Mouse (Mus musculus): ENCODE results near the gene Npr2. TPM values are rescaled to one million over a fixed set of nuclear protein-coding genes. Genes with fewer than 3 reads are reported as not detected.

Npr2 gene
- 7.9 and 8.1 TPM in 2 replicates for polyA plus RNA-seq (2014; fragmentation: Nextera tagmentation; extraction: Ambion mirVana)

DNA sequence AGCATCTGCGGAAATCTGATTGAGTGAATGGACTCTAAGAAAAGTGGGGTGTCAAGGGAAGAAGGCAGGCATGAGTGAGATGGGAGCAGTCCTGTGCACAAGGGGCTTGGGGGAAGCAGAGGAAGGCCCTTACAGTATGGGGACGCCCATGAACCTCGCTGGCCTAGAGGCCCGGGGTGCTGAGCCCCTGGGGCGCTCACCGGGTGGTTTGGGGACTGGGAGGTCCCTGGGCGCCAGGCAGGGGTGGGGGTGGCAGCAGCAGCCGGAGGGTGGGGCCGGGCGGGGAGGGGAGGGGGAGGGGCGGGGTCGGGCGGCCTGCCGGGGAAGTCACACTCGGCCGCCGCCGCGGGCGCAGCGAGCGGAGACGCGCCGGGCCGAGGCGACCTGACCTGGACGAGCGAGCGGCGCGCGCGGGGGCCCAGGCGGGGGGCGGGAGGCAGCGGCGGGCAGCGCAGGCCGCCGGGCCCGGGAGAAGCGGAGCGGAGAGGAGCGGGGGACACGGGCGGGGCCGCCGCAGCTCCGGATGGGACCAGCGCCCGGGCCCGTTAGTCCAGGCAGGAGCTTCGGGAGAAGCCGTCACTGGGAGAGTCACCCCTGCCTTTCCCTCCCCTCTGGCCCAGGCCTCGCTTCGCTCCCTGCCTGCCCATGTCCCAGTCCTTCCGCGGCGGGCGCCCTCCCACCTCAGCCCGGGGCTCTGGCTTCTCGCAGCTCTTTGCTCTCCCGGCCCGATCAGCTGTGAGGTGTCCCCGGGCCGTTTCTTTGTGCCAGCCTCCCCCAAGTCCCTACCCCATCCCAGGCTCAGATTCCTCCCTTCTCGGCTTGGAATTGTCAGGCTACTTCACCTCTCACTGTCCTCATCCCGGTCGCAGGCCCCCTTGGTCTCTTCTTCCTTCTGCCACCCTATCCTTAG lies at the start of gene Npr2:
Gene Npr2, plus strand, starts transcription at position 890 of the 910 bp plus-strand sequence.
- Histone ChIP-seq H3K27me3 (ENCODE audit: control insufficient read depth, insufficient read depth, low read length) (peaks cover 5% of the 10 kb centered on the region; the same call in 1 of the 2 replicates), H3K4me3 (ENCODE audit: low read depth, low read length) (peak within 1 kb of the TSS; percentile 53), H3K9me3 (ENCODE audit: control insufficient read depth, low read length) (no peaks in the 10 kb centered on the region), H3K4me2 (ENCODE audit: low read depth, severe bottlenecking) (peak within 1 kb of the TSS; percentile 90), H3K4me1 (ENCODE audit: control insufficient read depth, insufficient read depth, low read length) (peaks cover 12% of the 10 kb centered on the region), H3K27ac (replicated peaks; ENCODE audit: low read depth, low read length) (no peak within 1 kb of the TSS), H3K36me3 (ENCODE audit: control insufficient read depth, insufficient read depth, low read length) (no peaks in the 10 kb centered on the region), H3K9ac (ENCODE audit: low read length) (peak within 1 kb of the TSS; percentile 89)
- DNase-seq (ENCODE audit: low spot score) (peak; percentile 68), ATAC-seq (ENCODE audit: insufficient number of reproducible peaks, low FRiP score, low TSS enrichment, low read depth) (0 out of 2 replicates have a peak, but pooled peaks have one; percentile 40)
- under 1% methylated on average over 37 of the region's 70 CpGs for WGBS

- Histone ChIP-seq H3K4me3 (ENCODE audit: low read depth, low read length) (no peak overlapping the region), H3K9me3 (ENCODE audit: control insufficient read depth, low read length) (no peaks in the 10 kb centered on the region), H3K27ac (replicated peaks; ENCODE audit: low read depth, low read length) (no peak overlapping the region), H3K4me1 (ENCODE audit: control insufficient read depth, insufficient read depth, low read length) (peaks cover 15% of the 10 kb centered on the region), H3K36me3 (ENCODE audit: control insufficient read depth, insufficient read depth, low read length) (peaks cover 18% of the 10 kb centered on the region), H3K4me2 (ENCODE audit: low read depth, severe bottlenecking) (no peak overlapping the region), H3K9ac (ENCODE audit: low read length) (no peak overlapping the region), H3K27me3 (ENCODE audit: control insufficient read depth, insufficient read depth, low read length) (no peaks in the 10 kb centered on the region)
- DNase-seq (ENCODE audit: low spot score) (no peak), ATAC-seq (ENCODE audit: insufficient number of reproducible peaks, low FRiP score, low TSS enrichment, low read depth) (no peak)
- WGBS = 92% methylated on average over 5 of the region's 5 CpGs
Observed at GRCm38 (mm10) chr4:43582241-43582640, 49.5 kb upstream of the Npr2 start.

DNA sequence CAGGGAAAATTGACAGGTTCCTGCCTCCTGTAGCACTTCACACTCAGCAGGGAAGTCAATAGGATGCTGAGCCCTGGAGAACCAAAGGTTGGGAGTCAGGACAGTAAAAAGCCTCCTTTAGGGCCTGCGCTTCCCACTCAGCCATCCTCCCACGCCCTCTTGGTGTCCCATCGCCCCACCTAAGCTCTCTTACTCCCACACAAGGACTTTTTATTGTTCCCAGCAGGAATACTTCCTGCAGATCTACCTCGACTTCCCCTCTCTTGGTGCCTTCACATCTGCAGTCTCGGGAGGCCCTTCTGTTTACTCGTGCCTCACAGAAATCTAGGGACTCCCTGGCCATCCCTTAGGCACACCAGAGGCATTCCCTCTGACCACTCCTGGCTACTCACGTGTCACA lies 48.3 kb upstream of the Npr2 start:
- ATAC-seq (ENCODE audit: insufficient number of reproducible peaks, low FRiP score, low TSS enrichment, low read depth) = no peak
- Histone ChIP-seq H3K9ac (ENCODE audit: low read length) (no peak overlapping the region), H3K27me3 (ENCODE audit: control insufficient read depth, insufficient read depth, low read length) (no peaks in the 10 kb centered on the region)

GRCm38 (mm10) chr4:43584444-43585416 lies 47.0 kb upstream of the Npr2 start, which contains the start of gene Msmp:
TSS of gene Msmp (minus strand) at chr4:43584494.
- peaks cover 10% of the 10 kb centered on the region; the same call in 1 of the 2 replicates for H3K4me1 ChIP-seq (ENCODE audit: control insufficient read depth, insufficient read depth, low read length)
- no peak within 1 kb of the TSS for H3K27ac ChIP-seq (replicated peaks; ENCODE audit: low read depth, low read length)
- WGBS = 66% methylated on average over 12 of the region's 12 CpGs
- no peaks in the 10 kb centered on the region for H3K9me3 ChIP-seq (ENCODE audit: control insufficient read depth, low read length)
- H3K36me3 ChIP-seq (ENCODE audit: control insufficient read depth, insufficient read depth, low read length) = peaks cover 18% of the 10 kb centered on the region
- DNase-seq (ENCODE audit: low spot score) (no peak), ATAC-seq (ENCODE audit: insufficient number of reproducible peaks, low FRiP score, low TSS enrichment, low read depth) (no peak)
- 0 out of 2 replicates have a peak within 1 kb of the TSS, but pooled peaks have one; percentile 12 for H3K9ac ChIP-seq (ENCODE audit: low read length)
- H3K27me3 ChIP-seq (ENCODE audit: control insufficient read depth, insufficient read depth, low read length) = no peaks in the 10 kb centered on the region
- no peak within 1 kb of the TSS for H3K4me2 ChIP-seq (ENCODE audit: low read depth, severe bottlenecking)
- H3K4me3 ChIP-seq (ENCODE audit: low read depth, low read length) = no peak within 1 kb of the TSS

More for the DNA sequence above, 48.3 kb upstream of the Npr2 start:
- peaks cover 14% of the 10 kb centered on the region; the same call in 1 of the 2 replicates for H3K4me1 ChIP-seq (ENCODE audit: control insufficient read depth, insufficient read depth, low read length)
- H3K4me2 ChIP-seq (ENCODE audit: low read depth, severe bottlenecking) = no peak overlapping the region
- no peaks in the 10 kb centered on the region for H3K9me3 ChIP-seq (ENCODE audit: control insufficient read depth, low read length)
- H3K36me3 ChIP-seq (ENCODE audit: control insufficient read depth, insufficient read depth, low read length) = peaks cover 18% of the 10 kb centered on the region
- no peak overlapping the region for H3K27ac ChIP-seq (replicated peaks; ENCODE audit: low read depth, low read length)
- no peak for DNase-seq (ENCODE audit: low spot score)
- H3K4me3 ChIP-seq (ENCODE audit: low read depth, low read length) = no peak overlapping the region
- WGBS = 72% methylated on average over 7 of the region's 7 CpGs

- Histone ChIP-seq H3K27ac (replicated peaks; ENCODE audit: low read depth, low read length) (no peak overlapping the region), H3K4me2 (ENCODE audit: low read depth, severe bottlenecking) (no peak overlapping the region), H3K9ac (ENCODE audit: low read length) (no peak overlapping the region), H3K36me3 (ENCODE audit: control insufficient read depth, insufficient read depth, low read length) (peaks cover 16% of the 10 kb centered on the region), H3K27me3 (ENCODE audit: control insufficient read depth, insufficient read depth, low read length) (no peaks in the 10 kb centered on the region), H3K9me3 (ENCODE audit: control insufficient read depth, low read length) (no peaks in the 10 kb centered on the region), H3K4me1 (ENCODE audit: control insufficient read depth, insufficient read depth, low read length) (0 out of 2 replicates have a peak, but pooled peaks cover 6% of the 10 kb centered on the region), H3K4me3 (ENCODE audit: low read depth, low read length) (no peak overlapping the region)
- ATAC-seq (ENCODE audit: insufficient number of reproducible peaks, low FRiP score, low TSS enrichment, low read depth) (no peak), DNase-seq (ENCODE audit: low spot score) (no peak)
- WGBS = 63% methylated on average over 10 of the region's 10 CpGs
Observed at GRCm38 (mm10) chr4:43585682-43586081, 46.1 kb upstream of the Npr2 start.

DNA sequence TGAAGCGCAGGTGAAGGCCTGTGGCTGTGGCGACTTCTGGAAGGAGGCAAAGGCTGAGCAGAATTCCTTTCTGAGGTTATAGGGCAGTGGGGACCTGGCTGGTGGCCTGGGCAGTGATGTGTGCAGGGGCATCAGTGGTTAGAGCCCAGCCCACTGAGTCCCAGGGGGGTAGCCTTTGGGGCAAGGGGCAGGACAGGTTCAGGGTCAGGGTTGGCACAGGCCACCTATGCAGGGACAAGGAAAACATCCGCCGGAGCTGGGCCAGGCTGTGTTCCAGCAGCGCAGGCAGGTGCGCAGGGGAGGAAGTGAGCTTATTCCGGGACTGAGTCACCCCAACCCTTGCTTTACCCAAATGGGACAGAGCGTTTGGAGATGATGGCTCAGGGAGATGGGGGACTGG lies 45.3 kb upstream of the Npr2 start:
- Histone ChIP-seq H3K36me3 (ENCODE audit: control insufficient read depth, insufficient read depth, low read length) (peaks cover 13% of the 10 kb centered on the region; the same call in 1 of the 2 replicates), H3K27ac (replicated peaks; ENCODE audit: low read depth, low read length) (no peak overlapping the region), H3K27me3 (ENCODE audit: control insufficient read depth, insufficient read depth, low read length) (no peaks in the 10 kb centered on the region), H3K4me2 (ENCODE audit: low read depth, severe bottlenecking) (no peak overlapping the region), H3K4me3 (ENCODE audit: low read depth, low read length) (no peak overlapping the region), H3K4me1 (ENCODE audit: control insufficient read depth, insufficient read depth, low read length) (0 out of 2 replicates have a peak, but pooled peaks cover 6% of the 10 kb centered on the region), H3K9ac (ENCODE audit: low read length) (peak overlapping the region; percentile 32; the same call in 1 of the 2 replicates), H3K9me3 (ENCODE audit: control insufficient read depth, low read length) (no peaks in the 10 kb centered on the region)
- ATAC-seq (ENCODE audit: insufficient number of reproducible peaks, low FRiP score, low TSS enrichment, low read depth) (no peak), DNase-seq (ENCODE audit: low spot score) (no peak)
- 78% methylated on average over 8 of the region's 8 CpGs for WGBS

DNA sequence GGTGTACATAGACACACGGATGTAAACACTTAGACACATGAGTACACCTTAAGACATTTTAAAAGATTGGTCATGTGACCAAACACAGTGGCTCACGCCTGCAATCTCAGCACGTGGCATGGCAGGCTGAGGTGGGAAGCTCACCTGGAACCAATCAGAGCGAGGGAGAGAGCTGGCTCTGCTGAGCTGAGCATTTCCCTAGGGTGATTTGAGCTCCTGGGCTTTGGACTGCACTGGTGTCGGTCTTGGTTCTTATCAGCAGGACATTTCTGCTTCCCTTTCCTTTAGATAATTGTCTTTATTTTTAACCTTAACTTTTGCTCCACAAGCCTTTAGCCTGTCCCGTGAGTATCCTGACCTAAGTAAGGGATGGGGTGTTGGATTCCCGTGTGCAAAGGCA lies 44.1 kb upstream of the Npr2 start:
- DNase-seq (ENCODE audit: low spot score) (peak; percentile 27), ATAC-seq (ENCODE audit: insufficient number of reproducible peaks, low FRiP score, low TSS enrichment, low read depth) (no peak)
- Histone ChIP-seq H3K27ac (replicated peaks; ENCODE audit: low read depth, low read length) (no peak overlapping the region), H3K9ac (ENCODE audit: low read length) (no peak overlapping the region), H3K4me2 (ENCODE audit: low read depth, severe bottlenecking) (no peak overlapping the region), H3K4me1 (ENCODE audit: control insufficient read depth, insufficient read depth, low read length) (0 out of 2 replicates have a peak, but pooled peaks cover 6% of the 10 kb centered on the region), H3K9me3 (ENCODE audit: control insufficient read depth, low read length) (no peaks in the 10 kb centered on the region), H3K27me3 (ENCODE audit: control insufficient read depth, insufficient read depth, low read length) (no peaks in the 10 kb centered on the region), H3K36me3 (ENCODE audit: control insufficient read depth, insufficient read depth, low read length) (peaks cover 6% of the 10 kb centered on the region; the same call in 1 of the 2 replicates), H3K4me3 (ENCODE audit: low read depth, low read length) (no peak overlapping the region)
- WGBS = 48% methylated on average over 7 of the region's 7 CpGs

DNA sequence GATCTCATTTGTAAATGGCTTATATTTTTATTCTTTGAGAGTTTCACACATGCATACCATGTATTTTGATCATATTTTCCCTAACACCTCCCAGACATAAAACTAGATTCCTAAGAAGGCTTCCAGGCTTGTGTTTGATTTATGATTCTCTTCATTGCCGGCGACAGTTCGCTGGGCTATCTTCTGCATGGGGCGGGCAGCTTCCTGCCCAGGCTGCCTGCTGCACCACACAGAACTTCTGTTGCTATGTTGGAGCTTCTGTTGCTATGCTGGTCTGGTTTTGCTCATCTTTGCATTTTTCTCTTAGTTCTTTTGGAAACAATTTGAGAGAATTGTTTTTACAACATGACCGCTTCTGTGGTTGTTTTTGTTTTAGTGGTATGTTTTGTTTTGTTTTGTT lies 40.2 kb upstream of the Npr2 start:
- ATAC-seq (ENCODE audit: insufficient number of reproducible peaks, low FRiP score, low TSS enrichment, low read depth) = no peak
- Histone ChIP-seq H3K4me2 (ENCODE audit: low read depth, severe bottlenecking) (no peak overlapping the region), H3K9me3 (ENCODE audit: control insufficient read depth, low read length) (no peaks in the 10 kb centered on the region), H3K4me1 (ENCODE audit: control insufficient read depth, insufficient read depth, low read length) (0 out of 2 replicates have a peak, but pooled peaks cover 5% of the 10 kb centered on the region), H3K27me3 (ENCODE audit: control insufficient read depth, insufficient read depth, low read length) (no peaks in the 10 kb centered on the region), H3K36me3 (ENCODE audit: control insufficient read depth, insufficient read depth, low read length) (no peaks in the 10 kb centered on the region), H3K27ac (replicated peaks; ENCODE audit: low read depth, low read length) (no peak overlapping the region), H3K9ac (ENCODE audit: low read length) (no peak overlapping the region), H3K4me3 (ENCODE audit: low read depth, low read length) (no peak overlapping the region)
- WGBS = 77% methylated on average over 5 of the region's 5 CpGs
- DNase-seq (ENCODE audit: low spot score) = no peak
